In genomic region chr16:49811897-49812296, GRCm38 (mm10) we compare ENCODE assay signal across 32 mouse cellular contexts.
"Had no signal": no experiment of that assay in that cellular context is flagged by ENCODE, and none has a peak within 500 bp of the region (broad histone marks: within the 10 kb centered on the region; RNA-seq: fewer than 3 reads in every experiment).

No protein-coding gene starts in this region.

- DNase-seq: left cerebral cortex, postnatal 4 days; liver; liver, embryonic 13.5 days; liver, postnatal 0 days; lung, adult 18-20 months; lung, adult 2 months; lung, embryonic 14.5 days; lung, postnatal 10 days; lung, postnatal 14 days; lung, postnatal 36 days; lung, postnatal 4 days; midbrain, embryonic 14.5 days had no signal

- ATAC-seq: liver, embryonic 12.5 days; liver, postnatal 0 days; lung, postnatal 0 days; midbrain, embryonic 13.5 days; midbrain, embryonic 15.5 days; midbrain, embryonic 16.5 days had no signal

- H3K4me2 ChIP-seq: limb, embryonic 12.5 days; limb, embryonic 13.5 days; limb, embryonic 15.5 days; liver, embryonic 11.5 days; liver, embryonic 12.5 days; liver, embryonic 13.5 days; liver, embryonic 15.5 days; lung, embryonic 14.5 days; lung, embryonic 15.5 days; midbrain, embryonic 11.5 days; midbrain, embryonic 12.5 days; midbrain, embryonic 13.5 days; midbrain, embryonic 15.5 days; neural tube, embryonic 12.5 days had no signal

- H3K27ac ChIP-seq: limb, embryonic 12.5 days; limb, embryonic 13.5 days; limb, embryonic 15.5 days; liver, embryonic 12.5 days; liver, embryonic 14.5 days; liver, embryonic 15.5 days; lung, embryonic 15.5 days; macrophage; midbrain, embryonic 10.5 days; midbrain, embryonic 12.5 days; midbrain, embryonic 13.5 days; midbrain, embryonic 15.5 days; neural tube, embryonic 12.5 days had no signal

- H3K27me3 ChIP-seq: limb, embryonic 12.5 days; limb, embryonic 13.5 days; limb, embryonic 15.5 days; liver, embryonic 12.5 days; liver, embryonic 13.5 days; liver, embryonic 15.5 days; lung, embryonic 15.5 days; megakaryocyte, embryonic 14.5 days; midbrain, embryonic 12.5 days; midbrain, embryonic 13.5 days; midbrain, embryonic 15.5 days; neural tube, embryonic 12.5 days had no signal

- H3K36me3 ChIP-seq: limb, embryonic 10.5 days; limb, embryonic 12.5 days; limb, embryonic 13.5 days; limb, embryonic 15.5 days; liver, embryonic 12.5 days; liver, embryonic 13.5 days; liver, embryonic 15.5 days; lung, embryonic 15.5 days; midbrain, embryonic 10.5 days; midbrain, embryonic 12.5 days; midbrain, embryonic 13.5 days; midbrain, embryonic 15.5 days; neural tube, embryonic 12.5 days had no signal

- H3K4me3 ChIP-seq: limb, embryonic 10.5 days; limb, embryonic 12.5 days; limb, embryonic 13.5 days; limb, embryonic 15.5 days; liver, embryonic 12.5 days; liver, embryonic 13.5 days; liver, embryonic 15.5 days; lung, embryonic 15.5 days; megakaryocyte, embryonic 14.5 days; midbrain, embryonic 10.5 days; midbrain, embryonic 12.5 days; midbrain, embryonic 13.5 days; midbrain, embryonic 15.5 days; myocyte; neural tube, embryonic 12.5 days had no signal

- H3K9me3 ChIP-seq: limb, embryonic 10.5 days; limb, embryonic 12.5 days; limb, embryonic 13.5 days; limb, embryonic 15.5 days; liver, embryonic 12.5 days; liver, embryonic 13.5 days; liver, embryonic 15.5 days; lung, embryonic 15.5 days; megakaryocyte, embryonic 14.5 days; midbrain, embryonic 10.5 days; midbrain, embryonic 12.5 days; midbrain, embryonic 13.5 days; midbrain, embryonic 15.5 days; neural tube, embryonic 12.5 days had no signal

- H3K9ac ChIP-seq: limb, embryonic 12.5 days; limb, embryonic 13.5 days; limb, embryonic 15.5 days; liver, embryonic 12.5 days; liver, embryonic 13.5 days; liver, embryonic 14.5 days; liver, embryonic 15.5 days; liver, postnatal 0 days; lung, embryonic 14.5 days; lung, embryonic 15.5 days; midbrain, embryonic 12.5 days; midbrain, embryonic 13.5 days; midbrain, embryonic 15.5 days; neural tube, embryonic 12.5 days had no signal

- H3K4me1 ChIP-seq: limb, embryonic 15.5 days; midbrain, embryonic 10.5 days; midbrain, embryonic 12.5 days; midbrain, embryonic 13.5 days; midbrain, embryonic 15.5 days; neural tube, embryonic 12.5 days had no signal
